Mouse (Mus musculus) testis, adult 2 months (tissue): ENCODE data around the gene Sdhc.
"Not testable (repeated sequence)": the region's sequence is repeated elsewhere in the genome, so short reads cannot be mapped to it uniquely, and the experiment has no call there.

Experiments used
- CTCF ChIP-seq: fragments of 200-500 bp; IDR thresholded peaks from 2 replicates; pipeline ENCODE4 v1.5.1; 2012; ENCODE audit warnings: low read depth, mild to moderate bottlenecking, inconsistent platforms, low read length, moderate library complexity; ENCODE audit not compliant: control insufficient read depth, insufficient read depth, insufficient replicate concordance
- POLR2A ChIP-seq: fragments of 200-500 bp; IDR thresholded peaks from 2 replicates; pipeline ENCODE4 v1.6.1; 2012; ENCODE audit warnings: low read depth, mild to moderate bottlenecking, inconsistent platforms, low read length, moderate library complexity; ENCODE audit not compliant: control insufficient read depth

DNA sequence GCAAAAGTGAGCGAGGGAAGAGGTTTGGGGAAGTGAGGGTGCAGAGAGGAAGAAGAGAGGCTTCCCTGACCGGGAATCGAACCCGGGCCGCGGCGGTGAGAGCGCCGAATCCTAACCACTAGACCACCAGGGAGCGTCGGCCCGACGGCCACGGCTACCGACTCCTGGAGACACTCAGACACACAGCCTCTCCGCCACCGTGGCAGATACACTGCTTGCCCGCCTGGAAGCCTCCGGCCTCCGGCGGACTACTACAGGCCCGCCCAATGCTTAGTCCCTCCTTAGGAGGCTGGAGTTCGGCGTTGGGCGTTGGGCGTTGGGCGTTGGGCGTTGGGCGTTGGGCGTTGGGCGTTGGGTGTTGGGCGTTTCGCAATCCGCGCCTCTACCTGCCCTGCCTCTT, 71.1 kb downstream of the Sdhc start:
- TF ChIP-seq POLR2A, CTCF: not testable (repeated sequence)
